Mouse (Mus musculus): ENCODE results near the gene Higd1c. TPM values are rescaled to one million over a fixed set of nuclear protein-coding genes. Genes with fewer than 3 reads are reported as not detected.
"Not testable (repeated sequence)": the region's sequence is repeated elsewhere in the genome, so short reads cannot be mapped to it uniquely, and the experiment has no call there.

Gene Higd1c
- polyA plus RNA-seq, 1 experiment from 2014 or later = not detected

DNA sequence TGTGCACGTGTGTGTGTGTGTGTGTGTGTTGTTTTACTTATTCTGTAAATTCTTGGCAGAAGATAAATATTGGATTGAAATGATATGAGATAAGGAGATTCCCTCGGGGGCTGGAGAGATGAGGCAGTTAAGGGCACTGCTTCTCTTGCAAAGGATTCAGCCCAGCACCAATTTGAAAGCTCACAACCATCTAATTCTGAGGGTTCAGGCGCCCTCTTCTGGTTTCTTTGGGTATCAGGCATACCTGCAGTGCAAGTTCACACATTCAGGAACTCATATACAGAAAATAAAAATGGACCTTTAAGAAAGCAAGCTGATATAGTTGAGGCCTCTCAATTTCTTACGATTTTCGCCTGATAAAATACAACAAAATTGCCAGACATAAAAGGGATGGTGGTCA lies 10.7 kb downstream of the Higd1c start:
- no peak overlapping the region for H3K4me3 ChIP-seq
- H3K27me3 ChIP-seq = no peaks in the 10 kb centered on the region
- H3K9ac ChIP-seq = no peak overlapping the region
- no peaks in the 10 kb centered on the region for H3K36me3 ChIP-seq
- H3K27ac ChIP-seq = no peak overlapping the region
- ATAC-seq (ENCODE audit: insufficient number of reproducible peaks, low FRiP score, low TSS enrichment, low read depth) = no peak
- no peaks in the 10 kb centered on the region for H3K4me1 ChIP-seq
- H3K9me3 ChIP-seq = 0 out of 2 replicates have a peak, but pooled peaks cover 3% of the 10 kb centered on the region
- H3K4me2 ChIP-seq = no peak overlapping the region
- WGBS = 29% methylated on average over 5 of the region's 5 CpGs

DNA sequence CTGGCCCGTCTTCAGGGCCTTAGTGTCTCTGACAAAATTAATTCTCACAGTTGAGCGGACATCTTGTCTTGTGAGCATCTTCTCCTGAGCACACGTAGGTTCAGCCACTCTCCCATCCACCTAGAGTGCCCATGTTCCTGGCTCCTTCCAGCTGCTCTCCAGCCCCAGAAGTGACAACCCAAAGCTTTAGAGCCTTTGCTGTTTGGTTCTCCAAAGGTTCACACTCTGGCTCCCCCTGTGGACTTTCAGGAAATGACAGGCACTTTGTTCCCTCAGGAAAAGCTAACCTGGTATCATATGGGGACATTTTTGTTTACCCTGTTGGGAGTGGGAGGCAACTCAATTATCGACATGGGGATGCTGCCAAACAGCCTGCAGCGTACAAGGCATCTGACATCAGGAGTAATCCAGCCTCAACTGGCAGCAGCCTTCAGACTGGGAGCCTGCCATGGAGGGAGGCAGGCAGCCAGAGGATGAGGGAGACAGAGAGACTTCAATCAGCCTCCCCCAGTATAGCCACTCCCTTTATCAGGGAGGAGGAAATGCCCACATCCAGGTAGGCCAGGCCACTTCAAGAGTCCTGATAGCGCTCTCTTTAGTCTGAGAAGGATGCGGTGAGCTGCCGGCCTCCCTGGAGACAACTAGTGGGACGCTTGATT lies 13.6 kb downstream of the Higd1c start:
- not testable (repeated sequence) for ATAC-seq (ENCODE audit: insufficient number of reproducible peaks, low FRiP score, low TSS enrichment, low read depth); H3K36me3 ChIP-seq; H3K4me2 ChIP-seq; H3K9me3 ChIP-seq; H3K9ac ChIP-seq; H3K4me1 ChIP-seq; H3K4me3 ChIP-seq; H3K27ac ChIP-seq; H3K27me3 ChIP-seq
- WGBS = 34% methylated on average over 4 of the region's 9 CpGs

DNA sequence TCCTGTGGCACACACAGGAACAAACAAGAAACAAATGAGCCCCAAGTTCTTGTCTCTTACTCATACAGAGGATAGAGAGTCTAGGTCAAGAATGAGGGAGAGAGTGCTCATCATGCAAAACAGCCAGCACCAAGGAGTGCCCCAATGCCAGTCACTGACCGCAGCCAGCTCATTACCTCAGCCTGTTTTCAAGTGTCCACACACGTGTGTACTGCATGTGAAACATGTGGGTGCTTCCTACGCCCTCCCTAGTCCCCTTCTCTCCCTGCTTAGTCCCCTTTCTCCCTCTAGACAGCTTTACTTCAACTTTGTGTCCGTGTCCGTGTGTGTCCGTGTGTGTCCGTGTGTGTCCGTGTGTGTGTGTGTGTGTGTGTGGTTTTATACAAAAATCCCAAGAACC lies 15.3 kb downstream of the Higd1c start:
- no peak overlapping the region for H3K4me3 ChIP-seq
- WGBS = 87% methylated on average over 8 of the region's 8 CpGs
- no peak overlapping the region for H3K9ac ChIP-seq
- H3K36me3 ChIP-seq = no peaks in the 10 kb centered on the region
- no peak overlapping the region for H3K4me2 ChIP-seq
- no peaks in the 10 kb centered on the region for H3K27me3 ChIP-seq
- no peak overlapping the region for H3K27ac ChIP-seq
- H3K4me1 ChIP-seq = no peaks in the 10 kb centered on the region
- no peak for ATAC-seq (ENCODE audit: insufficient number of reproducible peaks, low FRiP score, low TSS enrichment, low read depth)
- H3K9me3 ChIP-seq = no peaks in the 10 kb centered on the region

DNA sequence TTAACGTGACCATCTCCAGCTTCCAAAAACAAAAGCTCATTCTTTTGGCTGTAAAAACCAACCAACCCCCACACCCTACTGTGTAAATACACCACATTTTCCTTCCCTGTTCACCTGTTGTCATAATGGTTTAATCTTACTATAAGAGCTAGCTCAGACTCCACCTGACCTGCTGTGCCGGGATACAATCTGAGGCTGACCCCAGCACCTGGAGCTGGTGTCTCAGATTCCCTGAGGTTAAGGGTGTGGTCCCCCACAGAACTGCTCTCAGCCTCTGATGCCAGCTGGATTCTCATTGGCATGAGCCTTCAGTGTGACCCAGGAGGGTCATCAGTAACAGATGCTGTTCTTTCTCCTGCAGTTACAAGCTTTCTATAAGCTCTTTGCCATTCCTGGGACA lies 15.8 kb downstream of the Higd1c start:
- H3K4me2 ChIP-seq = no peak overlapping the region
- ATAC-seq (ENCODE audit: insufficient number of reproducible peaks, low FRiP score, low TSS enrichment, low read depth) = no peak
- no peaks in the 10 kb centered on the region for H3K36me3 ChIP-seq
- no peaks in the 10 kb centered on the region for H3K27me3 ChIP-seq
- no peak overlapping the region for H3K4me3 ChIP-seq
- no peaks in the 10 kb centered on the region for H3K9me3 ChIP-seq
- H3K4me1 ChIP-seq = no peaks in the 10 kb centered on the region
- no peak overlapping the region for H3K9ac ChIP-seq
- no peak overlapping the region for H3K27ac ChIP-seq
- WGBS = 57% methylated on average over 2 of the region's 2 CpGs

DNA sequence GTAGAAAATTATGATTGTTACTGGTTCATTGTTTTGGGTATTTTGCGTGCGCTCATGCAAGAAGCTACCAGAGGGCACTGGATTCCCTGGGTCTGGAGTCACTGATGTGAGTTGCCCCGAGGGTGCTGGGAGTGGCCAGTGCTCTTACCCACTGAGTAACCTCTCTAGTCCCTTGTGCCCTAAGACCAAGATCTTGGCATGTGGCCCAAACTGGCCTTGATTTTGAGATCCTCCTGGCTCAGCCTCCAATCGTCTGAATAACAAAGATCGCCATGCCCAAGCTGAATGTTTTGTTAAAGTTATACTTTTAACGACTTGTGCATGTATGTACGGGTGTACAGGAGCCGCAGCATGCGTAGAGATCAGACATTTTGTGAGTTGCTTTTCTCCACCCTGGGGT lies 21.4 kb downstream of the Higd1c start:
- Histone ChIP-seq H3K4me3 (no peak overlapping the region), H3K4me2 (no peak overlapping the region), H3K36me3 (no peaks in the 10 kb centered on the region), H3K9ac (no peak overlapping the region), H3K4me1 (no peaks in the 10 kb centered on the region), H3K27ac (no peak overlapping the region), H3K27me3 (no peaks in the 10 kb centered on the region), H3K9me3 (no peaks in the 10 kb centered on the region)
- ATAC-seq (ENCODE audit: insufficient number of reproducible peaks, low FRiP score, low TSS enrichment, low read depth) = no peak
- WGBS = 90% methylated on average over 9 of the region's 9 CpGs

DNA sequence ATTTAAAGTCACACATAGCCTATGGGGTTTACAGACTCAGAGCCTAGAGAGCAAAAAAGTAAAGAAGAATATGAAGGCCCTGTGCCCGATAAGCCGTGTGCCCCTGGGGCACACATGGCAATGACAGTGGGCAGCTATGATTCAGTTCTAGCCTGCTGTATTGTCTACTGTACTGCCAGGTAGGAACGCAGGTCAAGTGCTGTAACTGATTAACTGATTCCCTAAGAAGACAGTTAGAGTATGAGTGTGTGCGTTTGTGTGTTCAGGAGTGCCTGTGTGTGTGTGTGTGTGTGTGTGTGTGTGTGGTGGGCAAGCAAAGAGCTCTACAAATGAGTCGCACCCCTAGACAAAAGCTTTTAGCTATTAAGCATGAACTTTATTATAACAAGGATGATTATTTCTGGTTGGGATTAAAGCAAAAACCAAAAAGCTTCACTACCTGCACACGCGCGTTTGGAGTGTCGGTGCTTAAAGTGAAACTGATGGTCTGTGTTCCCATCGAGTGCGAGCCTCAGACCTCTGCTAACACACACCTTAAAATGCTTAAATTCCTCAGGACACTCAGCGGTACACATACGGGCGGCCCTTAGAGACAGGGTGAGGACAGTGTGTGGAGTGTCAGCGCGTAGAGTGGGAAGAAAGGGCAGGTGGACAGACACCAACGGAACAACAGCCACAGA lies 23.3 kb downstream of the Higd1c start:
- Histone ChIP-seq H3K4me1 (no peaks in the 10 kb centered on the region), H3K27ac (no peak overlapping the region), H3K36me3 (no peaks in the 10 kb centered on the region), H3K27me3 (no peaks in the 10 kb centered on the region), H3K9ac (no peak overlapping the region), H3K9me3 (no peaks in the 10 kb centered on the region), H3K4me2 (no peak overlapping the region), H3K4me3 (no peak overlapping the region)
- 91% methylated on average over 17 of the region's 17 CpGs for WGBS
- ATAC-seq (ENCODE audit: insufficient number of reproducible peaks, low FRiP score, low TSS enrichment, low read depth) = no peak

DNA sequence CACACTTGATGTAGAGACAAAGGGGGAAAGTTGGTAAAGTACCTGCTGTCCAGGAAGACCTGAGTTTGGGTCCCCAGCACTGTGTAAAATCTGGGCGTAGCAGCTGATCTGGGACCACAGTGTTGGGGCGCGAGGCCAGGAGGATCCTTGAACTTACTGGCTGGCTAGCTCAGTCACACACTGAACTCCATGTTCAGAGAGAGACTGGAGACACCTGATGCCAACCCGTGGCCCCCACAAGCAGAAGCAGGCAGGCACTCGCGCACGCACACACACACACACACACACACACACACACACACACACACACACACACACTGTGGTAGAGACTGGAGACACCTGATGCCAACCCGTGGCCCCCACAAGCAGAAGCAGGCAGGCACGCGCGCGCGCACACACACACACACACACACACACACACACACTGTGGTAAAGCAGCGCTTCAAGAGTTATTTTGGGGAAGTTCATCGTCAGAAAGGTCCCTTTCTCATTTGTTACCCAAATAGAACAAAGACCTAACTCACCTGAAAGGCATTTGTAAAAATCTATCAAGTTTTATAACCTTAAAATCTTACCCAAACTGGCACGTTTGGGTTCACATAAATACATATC lies 24.0 kb downstream of the Higd1c start:
- no peak for ATAC-seq (ENCODE audit: insufficient number of reproducible peaks, low FRiP score, low TSS enrichment, low read depth)
- peaks cover under 1% of the 10 kb centered on the region for H3K36me3 ChIP-seq

DNA sequence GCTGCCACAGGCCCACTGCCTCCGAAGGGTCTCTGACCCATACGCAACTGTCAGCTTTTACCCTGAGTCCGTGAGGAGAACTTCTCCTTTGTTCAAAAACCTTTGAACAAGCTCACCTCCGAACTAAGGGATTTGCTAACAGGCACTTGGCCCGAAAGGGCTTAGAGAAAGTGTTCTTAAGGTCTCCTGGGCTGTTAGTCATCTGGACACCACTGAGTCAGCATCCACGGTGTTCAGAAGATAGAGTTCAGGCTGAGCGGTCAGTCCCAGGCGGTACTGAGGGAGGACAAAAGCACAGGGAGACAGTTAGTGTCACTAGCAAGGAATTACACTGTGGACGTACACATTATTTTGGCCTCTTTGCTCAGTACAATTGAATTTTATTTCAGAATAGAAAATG lies 24.5 kb downstream of the Higd1c start:
- H3K4me3 ChIP-seq = no peak overlapping the region
- H3K27me3 ChIP-seq = no peaks in the 10 kb centered on the region
- no peaks in the 10 kb centered on the region for H3K9me3 ChIP-seq
- H3K4me1 ChIP-seq = no peaks in the 10 kb centered on the region
- H3K9ac ChIP-seq = no peak overlapping the region
- H3K4me2 ChIP-seq = no peak overlapping the region
- WGBS = 69% methylated on average over 9 of the region's 9 CpGs
- no peak for ATAC-seq (ENCODE audit: insufficient number of reproducible peaks, low FRiP score, low TSS enrichment, low read depth)
- H3K36me3 ChIP-seq = peaks cover 6% of the 10 kb centered on the region
- H3K27ac ChIP-seq = no peak overlapping the region

More for the DNA sequence above, 24.0 kb downstream of the Higd1c start:
- no peak overlapping the region for H3K4me3 ChIP-seq
- no peaks in the 10 kb centered on the region for H3K27me3 ChIP-seq
- no peak overlapping the region for H3K9ac ChIP-seq
- H3K4me2 ChIP-seq = no peak overlapping the region
- 84% methylated on average over 16 of the region's 16 CpGs for WGBS
- H3K9me3 ChIP-seq = no peaks in the 10 kb centered on the region
- no peak overlapping the region for H3K27ac ChIP-seq
- no peaks in the 10 kb centered on the region for H3K4me1 ChIP-seq

DNA sequence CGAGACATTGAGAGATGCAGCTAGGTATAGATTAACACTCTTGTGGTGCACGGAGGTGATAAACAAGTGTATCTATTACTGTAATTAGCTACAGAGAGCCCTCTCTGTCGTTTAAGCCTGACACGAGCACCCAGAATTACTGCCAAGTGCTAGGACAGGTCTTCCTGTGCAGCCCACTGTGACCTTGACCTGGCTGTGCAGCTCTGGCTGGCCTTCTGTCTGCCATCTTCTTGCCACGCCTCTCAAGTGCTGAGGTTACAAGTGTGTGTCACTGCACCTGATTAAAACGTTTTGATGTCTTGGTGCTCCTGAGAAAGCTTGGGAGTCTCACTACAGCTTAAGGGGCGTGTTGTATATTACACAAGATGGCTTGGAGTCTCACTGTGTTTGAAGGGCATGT lies 26.7 kb downstream of the Higd1c start:
- ATAC-seq (ENCODE audit: insufficient number of reproducible peaks, low FRiP score, low TSS enrichment, low read depth) = no peak
- Histone ChIP-seq H3K27ac (no peak overlapping the region), H3K9me3 (no peaks in the 10 kb centered on the region), H3K4me3 (no peak overlapping the region), H3K4me1 (no peaks in the 10 kb centered on the region), H3K4me2 (no peak overlapping the region), H3K9ac (no peak overlapping the region), H3K36me3 (peaks cover 28% of the 10 kb centered on the region), H3K27me3 (no peaks in the 10 kb centered on the region)
- 72% methylated on average over 7 of the region's 7 CpGs for WGBS

DNA sequence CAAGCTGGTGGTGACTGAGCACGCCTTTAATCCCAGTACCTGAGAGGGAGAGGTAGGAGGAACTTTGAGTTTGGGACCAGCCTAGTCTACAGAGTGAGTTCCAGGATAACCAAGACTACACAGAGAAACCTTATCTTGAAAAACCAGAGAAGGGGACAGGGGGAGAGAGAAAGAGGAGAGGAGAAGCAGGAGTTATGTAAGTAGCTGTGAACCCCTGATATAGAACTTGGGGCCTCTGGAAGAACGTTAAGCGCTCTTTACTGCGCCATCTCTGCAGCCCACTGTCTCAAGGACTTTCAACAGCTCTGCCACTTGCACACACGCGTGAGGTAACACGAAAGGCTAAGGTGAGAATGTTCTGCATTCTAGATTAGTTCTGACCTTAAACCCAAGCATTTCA lies 27.3 kb downstream of the Higd1c start:
- H3K4me1 ChIP-seq = no peaks in the 10 kb centered on the region
- ATAC-seq (ENCODE audit: insufficient number of reproducible peaks, low FRiP score, low TSS enrichment, low read depth) = no peak

DNA sequence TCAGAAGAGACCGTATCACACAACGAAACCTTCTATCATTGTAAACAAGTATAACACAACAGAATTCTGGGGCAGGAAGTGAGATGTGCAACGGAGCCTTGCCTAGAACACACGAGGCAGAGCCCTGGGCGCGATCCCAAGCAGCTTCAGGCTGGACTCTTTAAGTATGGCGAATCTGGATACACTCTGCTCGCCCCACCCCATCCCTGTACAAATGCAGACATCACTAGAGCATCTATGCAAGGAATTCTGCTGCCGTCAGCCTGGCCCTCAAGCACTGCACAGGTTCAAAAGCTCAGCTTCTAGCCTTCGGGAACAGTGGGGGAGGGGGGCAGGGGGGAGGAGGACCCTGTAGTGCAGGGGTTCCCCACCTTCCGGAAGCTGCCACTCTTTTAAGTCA lies 28.7 kb downstream of the Higd1c start:
- Histone ChIP-seq H3K9ac (no peak overlapping the region), H3K4me1 (no peaks in the 10 kb centered on the region), H3K4me3 (no peak overlapping the region), H3K9me3 (no peaks in the 10 kb centered on the region), H3K27me3 (no peaks in the 10 kb centered on the region), H3K36me3 (peaks cover 47% of the 10 kb centered on the region), H3K27ac (no peak overlapping the region), H3K4me2 (no peak overlapping the region)
- 69% methylated on average over 11 of the region's 11 CpGs for WGBS
- no peak for ATAC-seq (ENCODE audit: insufficient number of reproducible peaks, low FRiP score, low TSS enrichment, low read depth)

More for the DNA sequence above, 27.3 kb downstream of the Higd1c start:
- Histone ChIP-seq H3K4me3 (no peak overlapping the region), H3K27me3 (no peaks in the 10 kb centered on the region), H3K4me2 (no peak overlapping the region), H3K9ac (no peak overlapping the region), H3K9me3 (no peaks in the 10 kb centered on the region), H3K36me3 (peaks cover 33% of the 10 kb centered on the region), H3K27ac (no peak overlapping the region)
- WGBS = 86% methylated on average over 7 of the region's 7 CpGs

DNA sequence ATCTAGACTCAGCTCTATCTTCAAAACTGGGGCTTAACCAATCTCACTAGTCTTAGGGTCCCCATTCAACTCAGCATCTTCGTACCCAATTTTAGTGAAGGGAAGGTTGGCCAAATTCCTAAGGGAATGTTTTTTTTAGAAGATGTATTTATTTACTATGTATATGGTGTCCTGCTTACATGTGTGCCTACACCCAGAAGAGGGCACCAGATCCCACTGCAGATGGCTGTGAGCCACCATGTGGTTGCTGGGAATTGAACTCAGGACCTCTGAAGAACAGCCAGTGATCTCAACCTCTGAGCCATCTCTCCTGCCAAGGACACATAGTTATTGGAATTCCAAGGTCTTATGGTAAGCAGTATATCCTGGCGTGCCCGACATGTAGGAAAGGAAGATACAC lies 31.2 kb downstream of the Higd1c start:
- H3K27ac ChIP-seq = no peak overlapping the region
- ATAC-seq (ENCODE audit: insufficient number of reproducible peaks, low FRiP score, low TSS enrichment, low read depth) = no peak
- H3K4me2 ChIP-seq = no peak overlapping the region
- H3K9me3 ChIP-seq = no peaks in the 10 kb centered on the region
- H3K36me3 ChIP-seq = peaks cover 72% of the 10 kb centered on the region
- H3K27me3 ChIP-seq = no peaks in the 10 kb centered on the region
- no peak overlapping the region for H3K4me3 ChIP-seq
- no peaks in the 10 kb centered on the region for H3K4me1 ChIP-seq
- H3K9ac ChIP-seq = no peak overlapping the region
- WGBS = over 99% methylated on average over 3 of the region's 3 CpGs

Data from limb, embryonic 15.5 days (tissue).